Mouse (Mus musculus) neural tube, embryonic 11.5 days (tissue): ENCODE results near the gene Gm17622. TPM values are rescaled to one million over a fixed set of nuclear protein-coding genes. Genes with fewer than 3 reads are reported as not detected.

Experiments
- ATAC-seq: fragments of 200-750 bp; cut with Nextera tagmentation; 2 replicates; pipeline ENCODE4 v1.8.0; 2017; ENCODE audit warnings: moderate number of reproducible peaks, mild to moderate bottlenecking, moderate TSS enrichment, moderate library complexity; ENCODE audit not compliant: insufficient read depth, low FRiP score, low TSS enrichment
- DNase-seq: peaks from one replicate; pipeline ENCODE4 v3.0.0-alpha.2; 2015; ENCODE audit warnings: low spot score
- H3K27ac ChIP-seq: fragments of 300-500 bp; sonication (generic); 2 replicates; pipeline ENCODE4 v1.5.1; 2014; ENCODE audit warnings: low read depth, mild to moderate bottlenecking, low read length
- H3K27me3 ChIP-seq: fragments of 300-500 bp; sonication (generic); 2 replicates; pipeline ENCODE4 v1.6.1; 2014; ENCODE audit warnings: mild to moderate bottlenecking, low read length, mixed read lengths; ENCODE audit not compliant: control insufficient read depth, insufficient read depth
- H3K36me3 ChIP-seq: fragments of 300-500 bp; sonication (generic); 2 replicates; pipeline ENCODE4 v1.6.1; 2014; ENCODE audit warnings: mild to moderate bottlenecking, low read length, moderate library complexity, mixed read lengths; ENCODE audit not compliant: control insufficient read depth, insufficient read depth
- H3K4me1 ChIP-seq: fragments of 300-500 bp; sonication (generic); 2 replicates; pipeline ENCODE4 v1.6.1; 2014; ENCODE audit warnings: low read length, mixed read lengths; ENCODE audit not compliant: control insufficient read depth, insufficient read depth
- H3K4me2 ChIP-seq: fragments of 300-500 bp; sonication (generic); 2 replicates; pipeline ENCODE4 v1.6.1; 2014; ENCODE audit warnings: low read depth, mild to moderate bottlenecking, moderate library complexity
- H3K4me3 ChIP-seq: fragments of 300-500 bp; sonication (generic); 2 replicates; pipeline ENCODE4 v1.5.1; 2014; ENCODE audit warnings: low read depth, low read length
- H3K9ac ChIP-seq: fragments of 300-500 bp; sonication (generic); 2 replicates; pipeline ENCODE4 v1.6.1; 2014; ENCODE audit warnings: mild to moderate bottlenecking, low read length
- H3K9me3 ChIP-seq: fragments of 300-500 bp; sonication (generic); 2 replicates; pipeline ENCODE4 v1.6.1; 2016; ENCODE audit warnings: low read length; ENCODE audit not compliant: control insufficient read depth
- WGBS: fragments of 180-500 bp; shearing (Covaris S2); extraction: QIAGEN DNeasy Blood & Tissue Kit; methylation state at CpG from one replicate; pipeline ENCODE4 v1.1.7; 2014; 5-methylcytosine and 5-hydroxymethylcytosine counted together
- polyA plus RNA-seq: library from polyadenylated mRNA; unstranded; fragments of >200 nt; fragmentation: Nextera tagmentation; extraction: Ambion mirVana; gene quantifications from 2 replicates; pipeline ENCODE4 v1.2.1, GENCODE M21; 2014

The Gm17622 gene
- polyA plus RNA-seq, 1 experiment from 2014 or later = not detected

DNA sequence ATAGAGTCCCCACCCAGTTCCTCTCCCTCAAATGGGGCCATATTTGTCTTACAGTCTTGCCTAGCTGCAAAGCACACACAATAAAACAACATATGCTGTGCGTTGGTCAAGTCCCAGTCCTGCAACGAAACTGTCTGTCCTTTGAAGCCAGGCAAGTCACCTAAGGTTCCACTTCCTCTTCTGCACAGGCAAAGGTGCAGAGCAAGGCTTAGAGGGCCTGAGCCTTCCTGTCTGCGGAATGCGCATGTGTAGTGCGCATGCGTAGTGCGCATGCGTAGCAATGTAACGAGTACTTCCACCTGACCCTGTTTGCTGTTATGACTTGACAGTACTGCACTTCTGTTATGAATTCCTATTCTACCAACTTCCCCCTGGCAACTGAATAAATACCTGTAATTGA lies 25.7 kb downstream of the Gm17622 start:
- no peak for DNase-seq
- Histone ChIP-seq H3K36me3 (no peaks in the 10 kb centered on the region), H3K27me3 (no peaks in the 10 kb centered on the region), H3K4me2 (no peak overlapping the region), H3K4me1 (no peaks in the 10 kb centered on the region), H3K27ac (no peak overlapping the region), H3K9ac (no peak overlapping the region), H3K9me3 (no peaks in the 10 kb centered on the region), H3K4me3 (no peak overlapping the region)
- no peak for ATAC-seq
- WGBS = 96% methylated on average over 9 of the region's 9 CpGs

DNA sequence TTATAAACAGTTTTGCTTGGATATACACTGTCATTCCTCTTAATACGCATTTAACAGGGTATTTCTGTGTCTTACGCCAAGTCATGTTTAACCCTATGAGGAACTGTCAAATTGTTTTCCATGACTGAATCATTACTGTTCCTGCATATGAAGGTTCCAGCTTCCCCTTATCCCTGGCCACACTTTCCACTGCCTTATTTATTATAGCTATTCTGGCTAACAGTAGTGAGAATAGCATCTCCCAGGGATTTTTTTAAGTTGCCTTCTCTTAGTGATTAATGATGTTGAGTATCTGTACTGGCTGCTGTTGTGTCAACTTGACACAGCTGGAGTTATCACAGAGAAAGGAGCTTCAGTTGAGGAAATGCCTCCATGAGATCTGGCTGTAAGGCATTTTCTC lies 26.8 kb downstream of the Gm17622 start:
- H3K27ac ChIP-seq = no peak overlapping the region
- no peak overlapping the region for H3K4me2 ChIP-seq
- H3K9me3 ChIP-seq = no peaks in the 10 kb centered on the region
- ATAC-seq (no peak), DNase-seq (no peak)
- no peaks in the 10 kb centered on the region for H3K4me1 ChIP-seq
- no peaks in the 10 kb centered on the region for H3K27me3 ChIP-seq
- H3K36me3 ChIP-seq = no peaks in the 10 kb centered on the region
- no peak overlapping the region for H3K4me3 ChIP-seq
- H3K9ac ChIP-seq = no peak overlapping the region
- 99% methylated on average over 2 of the region's 2 CpGs for WGBS

DNA sequence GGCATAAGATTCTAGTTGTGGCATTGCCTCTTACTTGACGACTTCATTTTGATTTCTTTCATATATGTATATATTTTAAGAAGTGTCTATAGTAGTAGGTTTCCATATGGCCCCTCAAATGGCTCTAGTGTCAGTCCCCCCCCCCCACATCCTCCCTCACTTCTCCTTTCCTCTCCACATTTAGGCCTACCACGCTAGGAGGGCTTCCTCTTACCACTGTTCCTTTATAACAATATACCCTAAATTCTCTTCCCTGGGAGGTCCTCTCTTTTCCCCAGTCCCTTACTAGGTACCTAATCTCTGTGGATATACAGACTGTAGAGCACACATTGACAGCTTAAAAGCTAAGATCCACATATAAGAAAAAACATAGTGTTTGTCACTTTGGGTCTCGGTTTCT lies 30.8 kb downstream of the Gm17622 start:
- Histone ChIP-seq H3K4me2 (no peak overlapping the region), H3K27me3 (no peaks in the 10 kb centered on the region), H3K36me3 (no peaks in the 10 kb centered on the region), H3K4me3 (no peak overlapping the region), H3K9me3 (no peaks in the 10 kb centered on the region), H3K27ac (no peak overlapping the region), H3K4me1 (no peaks in the 10 kb centered on the region), H3K9ac (no peak overlapping the region)
- WGBS = 98% methylated on average over 3 of the region's 3 CpGs
- DNase-seq (no peak), ATAC-seq (no peak)

DNA sequence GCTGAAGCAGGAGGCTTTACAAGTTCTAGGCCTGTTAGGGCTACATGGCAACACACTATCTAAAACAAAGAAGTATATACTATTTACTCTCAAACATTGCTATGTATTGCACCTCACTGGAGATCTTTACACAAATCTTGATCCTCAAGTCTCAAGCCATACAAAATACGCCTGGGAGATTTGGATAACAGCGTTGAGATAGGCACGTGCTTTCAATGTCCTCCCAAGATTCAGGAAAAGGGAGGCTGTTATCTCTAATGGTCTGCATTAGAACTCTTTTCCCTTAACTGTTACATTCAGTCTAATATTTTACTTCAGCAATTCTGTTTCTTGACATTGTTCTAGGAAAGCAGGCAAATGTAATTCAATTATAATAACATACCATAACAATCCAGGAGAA lies 36.5 kb downstream of the Gm17622 start:
- Histone ChIP-seq H3K27me3 (no peaks in the 10 kb centered on the region), H3K9me3 (no peaks in the 10 kb centered on the region), H3K4me3 (no peak overlapping the region), H3K36me3 (no peaks in the 10 kb centered on the region), H3K9ac (no peak overlapping the region), H3K4me2 (no peak overlapping the region), H3K27ac (no peak overlapping the region), H3K4me1 (no peaks in the 10 kb centered on the region)
- 93% methylated on average over 3 of the region's 3 CpGs for WGBS
- ATAC-seq (no peak), DNase-seq (no peak)

DNA sequence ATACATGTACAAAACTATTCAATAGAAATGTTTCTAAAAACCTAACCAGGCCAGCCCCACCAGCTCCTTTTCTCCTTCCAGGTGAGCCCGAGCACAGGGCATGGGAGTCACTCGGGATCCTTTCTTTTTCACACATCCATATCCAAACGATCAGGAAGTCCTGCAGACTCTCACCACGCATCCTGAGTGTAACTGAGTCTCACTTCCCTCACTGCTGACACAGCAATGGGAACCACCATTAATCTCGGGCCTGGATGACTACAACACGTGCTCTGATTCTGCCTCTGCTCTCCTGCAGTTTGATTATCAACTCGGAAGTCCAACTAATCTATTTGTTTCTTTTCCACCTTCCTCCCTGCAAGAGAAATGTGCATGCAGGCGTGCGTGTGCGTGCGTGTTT lies 37.3 kb downstream of the Gm17622 start:
- no peaks in the 10 kb centered on the region for H3K9me3 ChIP-seq
- no peak overlapping the region for H3K27ac ChIP-seq
- no peak for ATAC-seq
- no peaks in the 10 kb centered on the region for H3K4me1 ChIP-seq
- no peak overlapping the region for H3K4me3 ChIP-seq
- H3K4me2 ChIP-seq = no peak overlapping the region
- no peak for DNase-seq
- no peaks in the 10 kb centered on the region for H3K36me3 ChIP-seq
- H3K9ac ChIP-seq = no peak overlapping the region
- 92% methylated on average over 11 of the region's 11 CpGs for WGBS
- no peaks in the 10 kb centered on the region for H3K27me3 ChIP-seq

DNA sequence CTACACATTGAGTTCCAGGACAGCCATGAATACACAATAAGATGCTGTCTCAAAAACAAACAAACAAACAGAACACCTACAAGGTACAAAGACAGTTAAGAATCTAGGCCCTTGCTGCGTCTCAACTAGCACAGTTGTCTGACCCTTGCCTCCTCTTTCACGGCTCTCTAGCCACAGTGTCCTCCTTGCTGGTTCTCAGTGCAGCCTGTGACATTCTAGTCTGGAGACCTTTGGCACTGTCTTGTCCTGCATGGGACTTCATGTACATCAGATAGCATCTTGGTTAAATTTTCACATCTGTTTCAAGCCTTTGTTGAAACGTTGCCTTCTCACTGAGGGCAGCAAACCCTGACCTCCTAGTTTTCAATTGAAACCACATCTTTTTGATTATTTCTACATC lies 38.2 kb downstream of the Gm17622 start:
- DNase-seq (no peak), ATAC-seq (no peak)
- H3K27me3 ChIP-seq = no peaks in the 10 kb centered on the region
- no peak overlapping the region for H3K4me3 ChIP-seq
- no peaks in the 10 kb centered on the region for H3K4me1 ChIP-seq
- H3K27ac ChIP-seq = no peak overlapping the region
- no peak overlapping the region for H3K9ac ChIP-seq
- H3K4me2 ChIP-seq = no peak overlapping the region
- 93% methylated on average over 3 of the region's 3 CpGs for WGBS
- H3K36me3 ChIP-seq = no peaks in the 10 kb centered on the region
- no peaks in the 10 kb centered on the region for H3K9me3 ChIP-seq

DNA sequence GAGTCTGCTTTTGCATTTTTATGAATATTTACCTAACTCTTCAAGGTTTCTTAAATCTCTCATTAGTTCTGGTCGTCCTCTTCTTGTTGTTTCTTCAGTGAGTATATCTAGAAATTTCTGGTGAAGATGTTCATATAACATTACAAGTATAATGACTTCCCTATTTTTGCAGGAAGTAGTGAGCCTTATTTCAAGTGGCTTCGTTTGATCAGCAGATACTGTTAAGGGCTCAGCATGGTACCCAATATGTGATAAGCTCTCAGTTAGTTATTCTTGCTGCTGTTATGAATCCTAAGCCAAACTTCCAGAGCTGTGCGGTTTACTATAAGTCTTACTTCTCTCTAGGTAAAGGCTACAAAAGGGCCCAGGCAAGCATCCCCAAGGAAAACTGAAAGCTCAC lies 39.0 kb downstream of the Gm17622 start:
- no peaks in the 10 kb centered on the region for H3K4me1 ChIP-seq
- no peaks in the 10 kb centered on the region for H3K36me3 ChIP-seq
- no peak overlapping the region for H3K27ac ChIP-seq
- no peaks in the 10 kb centered on the region for H3K9me3 ChIP-seq
- no peak overlapping the region for H3K4me2 ChIP-seq
- no peaks in the 10 kb centered on the region for H3K27me3 ChIP-seq
- DNase-seq (no peak), ATAC-seq (no peak)
- H3K9ac ChIP-seq = no peak overlapping the region
- H3K4me3 ChIP-seq = no peak overlapping the region
- WGBS = 90% methylated on average over 3 of the region's 3 CpGs

DNA sequence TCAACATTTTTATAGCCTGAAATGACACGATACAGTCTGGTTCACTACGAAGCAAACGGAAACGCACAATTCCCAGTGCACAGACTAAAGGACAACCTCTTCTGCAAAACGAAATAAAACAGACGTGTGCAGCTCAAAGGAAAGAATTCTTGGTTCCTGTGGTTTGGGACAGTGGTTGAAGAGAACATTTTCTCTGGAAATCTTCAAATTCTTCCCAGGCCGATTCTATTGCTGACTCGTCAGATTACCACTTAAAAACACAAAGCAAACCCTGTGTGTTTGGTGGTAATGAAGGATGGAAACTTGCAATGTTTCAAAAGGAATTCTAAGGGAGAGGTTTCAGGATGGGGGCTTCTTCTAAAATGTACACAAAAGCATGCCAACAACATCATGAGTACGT lies 39.5 kb downstream of the Gm17622 start:
- Histone ChIP-seq H3K27ac (no peak overlapping the region), H3K9me3 (no peaks in the 10 kb centered on the region), H3K4me3 (no peak overlapping the region), H3K4me1 (no peaks in the 10 kb centered on the region), H3K27me3 (no peaks in the 10 kb centered on the region), H3K4me2 (no peak overlapping the region), H3K36me3 (no peaks in the 10 kb centered on the region), H3K9ac (no peak overlapping the region)
- ATAC-seq (no peak), DNase-seq (no peak)
- 94% methylated on average over 9 of the region's 9 CpGs for WGBS

DNA sequence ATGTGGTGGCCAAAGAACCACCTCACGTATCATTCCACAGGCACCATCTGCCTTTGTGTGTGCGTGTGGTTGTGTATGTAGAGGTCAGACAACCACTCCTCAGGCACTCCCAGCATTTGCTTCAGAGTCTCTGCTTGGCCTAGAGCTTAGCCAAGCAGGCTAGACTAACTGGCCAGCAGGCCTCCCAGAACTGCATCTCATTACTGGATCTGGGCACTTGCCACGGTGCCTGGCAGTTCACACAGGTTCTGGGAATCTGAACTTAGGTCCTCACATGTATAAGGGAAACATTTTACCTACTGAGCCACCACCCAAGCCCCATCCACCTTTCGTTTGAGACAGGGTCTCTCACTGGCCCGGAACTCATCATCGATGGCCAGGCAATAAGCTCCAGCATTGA lies 41.6 kb downstream of the Gm17622 start:
- whole genome bisulfite sequencing = 94% methylated on average over 6 of the region's 6 CpGs
- H3K9me3 ChIP-seq = no peaks in the 10 kb centered on the region
- H3K4me3 ChIP-seq = no peak overlapping the region
- H3K36me3 ChIP-seq = no peaks in the 10 kb centered on the region
- no peaks in the 10 kb centered on the region for H3K4me1 ChIP-seq
- ATAC-seq (no peak), DNase-seq (no peak)
- no peak overlapping the region for H3K9ac ChIP-seq
- H3K27me3 ChIP-seq = no peaks in the 10 kb centered on the region
- H3K27ac ChIP-seq = no peak overlapping the region
- H3K4me2 ChIP-seq = no peak overlapping the region
